Mouse (Mus musculus) kidney, embryonic 15.5 days (tissue): Measurements from ENCODE around the gene Mrpl23. TPM values are rescaled to one million over a fixed set of nuclear protein-coding genes. Genes with fewer than 3 reads are reported as not detected.

ENCODE experiments used
- ATAC-seq: fragments of 200-750 bp; cut with Nextera tagmentation; replicated peaks from 2 replicates; pipeline ENCODE4 v1.8.0; 2017; ENCODE audit warnings: moderate TSS enrichment; ENCODE audit not compliant: low FRiP score
- H3K27ac ChIP-seq: fragments of 300-500 bp; sonication (generic); 2 replicates; pipeline ENCODE4 v1.5.1; 2015; ENCODE audit warnings: mild to moderate bottlenecking, inconsistent platforms
- H3K27me3 ChIP-seq: fragments of 300-500 bp; sonication (generic); 2 replicates; pipeline ENCODE4 v1.6.1; 2015; ENCODE audit warnings: inconsistent platforms
- H3K36me3 ChIP-seq: fragments of 300-500 bp; sonication (generic); 2 replicates; pipeline ENCODE4 v1.6.1; 2015; ENCODE audit warnings: inconsistent platforms
- H3K4me1 ChIP-seq: fragments of 300-500 bp; sonication (generic); 2 replicates; pipeline ENCODE4 v1.6.1; 2015; ENCODE audit warnings: inconsistent platforms
- H3K4me2 ChIP-seq: fragments of 300-500 bp; sonication (generic); 2 replicates; pipeline ENCODE4 v1.6.1; 2015; ENCODE audit warnings: moderate library complexity, mild to moderate bottlenecking, inconsistent platforms
- H3K4me3 ChIP-seq: fragments of 300-500 bp; sonication (generic); replicated peaks from 2 replicates; pipeline ENCODE4 v1.5.1; 2015; ENCODE audit warnings: mild to moderate bottlenecking, inconsistent platforms
- H3K9ac ChIP-seq: fragments of 300-500 bp; sonication (generic); 2 replicates; pipeline ENCODE4 v1.6.1; 2015; ENCODE audit warnings: mild to moderate bottlenecking, inconsistent platforms
- H3K9me3 ChIP-seq: fragments of 300-500 bp; sonication (generic); replicated peaks from 2 replicates; pipeline ENCODE4 v1.6.1; 2016; ENCODE audit warnings: inconsistent platforms
- WGBS: fragments of 180-500 bp; shearing (Covaris S2); methylation state at CpG from one replicate; pipeline ENCODE4 v1.1.7; 2015; ENCODE audit warnings: mixed read lengths; 5-methylcytosine and 5-hydroxymethylcytosine counted together
- polyA plus RNA-seq: library from polyadenylated mRNA; unstranded; fragments of >200 nt; fragmentation: Nextera tagmentation; extraction: Ambion mirVana; gene quantifications from 2 replicates; pipeline ENCODE4 v1.2.1, GENCODE M21; 2015

Mrpl23 gene
- polyA plus RNA-seq = 25.8 and 26.8 TPM in 2 replicates

DNA sequence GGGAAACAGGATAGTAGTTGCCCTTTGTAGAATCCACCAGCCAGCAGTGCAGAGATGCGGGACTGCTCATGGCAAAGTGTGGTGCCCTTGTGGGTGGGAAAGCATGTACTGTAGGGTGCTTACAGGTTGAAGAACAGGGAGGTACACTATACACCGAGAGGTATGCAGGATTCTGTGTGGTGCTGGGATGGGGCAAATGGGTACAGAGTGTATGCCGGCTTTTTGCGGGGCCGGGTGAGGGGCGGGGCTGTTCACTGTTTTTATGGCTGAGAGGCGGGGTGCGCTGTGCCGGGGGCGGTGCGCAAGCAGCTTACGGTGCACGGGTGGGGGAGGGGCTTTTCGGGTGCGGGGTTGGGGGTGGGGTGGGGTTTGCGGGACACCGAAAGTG, at the start of gene Mrpl23:
Mrpl23 (plus strand) TSS at position 16 of the 388 bp plus-strand sequence.
- 7% methylated on average over 17 of the region's 17 CpGs for WGBS
- H3K4me1 ChIP-seq = peaks cover 56% of the 10 kb centered on the region
- H3K27me3 ChIP-seq = no peaks in the 10 kb centered on the region
- peak; percentile 65 for ATAC-seq
- H3K9ac ChIP-seq = peak within 1 kb of the TSS; percentile 82
- peaks cover 15% of the 10 kb centered on the region for H3K36me3 ChIP-seq
- H3K9me3 ChIP-seq = no peaks in the 10 kb centered on the region
- H3K27ac ChIP-seq = peak within 1 kb of the TSS; percentile 97
- H3K4me2 ChIP-seq = peak within 1 kb of the TSS; percentile 83
- peak within 1 kb of the TSS; percentile 70 for H3K4me3 ChIP-seq

DNA sequence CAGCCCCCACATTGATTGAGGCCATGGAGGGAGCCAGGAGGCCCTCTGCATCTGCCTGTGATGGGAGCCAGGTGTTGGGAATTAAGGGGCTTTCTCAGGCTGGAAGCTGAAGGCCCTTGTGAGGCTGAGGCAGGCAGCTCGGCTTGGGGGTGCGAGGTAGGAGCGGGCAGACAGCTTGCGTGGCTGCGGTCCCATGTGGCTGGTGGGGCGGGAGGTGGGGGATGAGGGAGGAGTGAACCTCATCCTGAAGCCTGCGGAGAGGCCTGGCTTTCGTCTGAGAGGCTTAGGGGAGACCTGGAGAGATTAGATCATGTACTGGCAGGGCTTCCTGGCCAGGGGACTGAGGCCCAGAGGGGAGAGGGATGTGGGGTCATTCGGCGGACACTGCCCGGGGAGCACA, 49.4 kb upstream of the Mrpl23 start:
- no peak overlapping the region for H3K4me3 ChIP-seq
- H3K36me3 ChIP-seq = peaks cover 39% of the 10 kb centered on the region
- WGBS = 34% methylated on average over 11 of the region's 11 CpGs
- H3K27ac ChIP-seq = peak overlapping the region; percentile 97
- peak; percentile 7; the same call in 1 of the 2 replicates for ATAC-seq
- H3K4me2 ChIP-seq = no peak overlapping the region
- no peaks in the 10 kb centered on the region for H3K27me3 ChIP-seq
- H3K9ac ChIP-seq = 0 out of 2 replicates have a peak overlapping the region, but pooled peaks have one; percentile 2
- H3K9me3 ChIP-seq = no peaks in the 10 kb centered on the region
- peaks cover 77% of the 10 kb centered on the region for H3K4me1 ChIP-seq

DNA sequence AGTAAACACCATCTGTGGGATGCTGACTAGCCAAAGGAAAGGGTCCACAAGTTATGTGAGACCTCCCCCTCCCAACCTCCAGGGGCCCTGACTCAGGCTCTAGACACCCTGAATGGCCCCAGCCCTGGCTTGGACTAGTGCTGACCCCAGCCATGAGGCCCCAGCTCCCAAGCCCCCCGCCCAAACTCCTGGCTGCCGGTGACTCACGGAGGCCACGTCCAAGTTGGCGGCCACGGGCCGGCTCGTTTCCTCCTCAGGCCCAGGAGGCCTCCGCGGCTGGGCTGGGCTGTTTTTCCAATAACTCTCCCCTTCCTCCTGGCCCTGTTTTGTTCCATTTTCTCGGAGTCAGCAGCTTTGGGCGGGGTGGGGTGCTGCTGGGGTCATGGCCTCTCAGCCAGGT, 47.7 kb upstream of the Mrpl23 start:
- H3K4me2 ChIP-seq = no peak overlapping the region
- no peaks in the 10 kb centered on the region for H3K27me3 ChIP-seq
- no peaks in the 10 kb centered on the region for H3K9me3 ChIP-seq
- no peak overlapping the region for H3K4me3 ChIP-seq
- no peak for ATAC-seq
- peak overlapping the region; percentile 66 for H3K27ac ChIP-seq
- peaks cover 68% of the 10 kb centered on the region for H3K4me1 ChIP-seq
- WGBS = 59% methylated on average over 12 of the region's 12 CpGs
- no peak overlapping the region for H3K9ac ChIP-seq
- H3K36me3 ChIP-seq = peaks cover 56% of the 10 kb centered on the region

DNA sequence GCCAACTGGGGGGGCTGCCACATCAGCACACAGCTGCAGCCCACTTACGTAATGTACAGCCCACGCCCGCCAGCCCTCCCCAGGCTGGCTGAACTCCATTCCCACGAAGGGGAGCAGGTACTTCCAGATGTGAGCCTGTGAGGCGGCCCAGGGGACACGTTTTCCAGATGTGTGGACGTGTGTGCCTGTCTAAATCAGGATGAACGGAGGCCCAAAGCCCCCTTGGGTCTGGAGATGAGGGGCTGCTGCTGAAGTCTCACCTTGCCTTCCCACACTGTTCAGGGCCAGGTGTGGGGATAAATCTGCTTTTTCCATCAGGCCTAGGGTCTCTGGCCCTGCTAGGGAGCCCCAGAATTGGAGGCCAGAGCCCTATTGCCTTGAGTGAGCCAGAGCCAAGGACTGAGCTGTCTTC, 45.7 kb upstream of the Mrpl23 start:
- WGBS = 71% methylated on average over 8 of the region's 8 CpGs

DNA sequence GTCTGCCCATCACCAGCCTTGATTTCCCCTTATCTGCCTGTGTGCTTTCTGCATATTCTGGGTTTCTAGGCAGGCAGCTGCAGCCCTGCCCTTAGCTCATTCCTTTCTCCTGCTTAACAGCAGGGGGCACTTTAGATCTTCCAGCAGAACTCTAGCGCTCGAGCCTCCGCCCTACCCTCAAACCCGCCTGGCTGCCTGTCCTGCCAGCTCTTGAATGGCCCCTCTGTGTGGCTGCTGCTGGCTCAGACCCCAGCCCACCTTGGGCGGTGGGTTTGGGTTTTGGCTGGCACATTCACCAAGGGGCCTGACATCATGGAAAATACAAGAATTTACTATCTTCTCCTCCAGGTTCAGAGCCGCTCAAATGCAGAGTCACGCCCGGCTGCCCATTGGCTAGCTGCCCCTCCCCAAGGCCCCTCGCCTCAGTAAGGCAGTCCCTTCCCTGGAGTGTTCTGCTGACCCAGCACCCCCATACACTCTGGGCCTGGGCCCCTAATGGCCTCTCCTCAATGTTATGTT, 45.1 kb upstream of the Mrpl23 start:
- Histone ChIP-seq H3K4me1 (peaks cover 42% of the 10 kb centered on the region), H3K9me3 (no peaks in the 10 kb centered on the region), H3K36me3 (peaks cover 81% of the 10 kb centered on the region), H3K4me3 (no peak overlapping the region), H3K27ac (peak overlapping the region; percentile 66), H3K4me2 (peak overlapping the region; percentile 49), H3K9ac (no peak overlapping the region), H3K27me3 (no peaks in the 10 kb centered on the region)
- WGBS = 17% methylated on average over 9 of the region's 9 CpGs
- ATAC-seq = peak; percentile 55

More for the DNA sequence above, 45.7 kb upstream of the Mrpl23 start:
- H3K9ac ChIP-seq = no peak overlapping the region
- no peak overlapping the region for H3K4me2 ChIP-seq
- ATAC-seq = no peak
- no peak overlapping the region for H3K4me3 ChIP-seq
- H3K36me3 ChIP-seq = peaks cover 76% of the 10 kb centered on the region
- no peaks in the 10 kb centered on the region for H3K9me3 ChIP-seq
- peak overlapping the region; percentile 66 for H3K27ac ChIP-seq
- H3K27me3 ChIP-seq = no peaks in the 10 kb centered on the region
- H3K4me1 ChIP-seq = peaks cover 48% of the 10 kb centered on the region

DNA sequence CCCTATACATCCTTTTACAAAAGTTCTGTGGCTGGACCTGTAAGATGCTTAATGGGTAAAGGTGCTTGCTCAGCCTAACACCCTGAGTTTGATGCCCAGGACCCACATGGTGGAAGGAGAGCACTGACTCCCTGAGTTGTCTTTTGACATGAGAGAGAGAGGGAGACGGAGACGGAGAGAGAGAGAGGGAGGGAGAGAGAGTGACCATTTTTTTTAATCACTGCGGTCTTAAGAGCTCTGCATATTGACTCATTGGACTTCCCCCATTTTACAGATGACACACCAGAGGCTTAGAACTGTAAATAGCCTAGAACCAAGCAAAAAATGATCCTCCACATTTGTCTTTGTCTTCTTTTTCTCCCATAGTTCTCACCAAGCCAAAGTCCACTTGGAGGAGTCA, 44.4 kb upstream of the Mrpl23 start:
- Histone ChIP-seq H3K27ac (peak overlapping the region; percentile 66), H3K27me3 (no peaks in the 10 kb centered on the region), H3K36me3 (peaks cover 88% of the 10 kb centered on the region), H3K9ac (no peak overlapping the region), H3K4me1 (peaks cover 35% of the 10 kb centered on the region), H3K9me3 (no peaks in the 10 kb centered on the region), H3K4me3 (no peak overlapping the region), H3K4me2 (no peak overlapping the region)
- WGBS = 78% methylated on average over 3 of the region's 3 CpGs
- no peak for ATAC-seq

DNA sequence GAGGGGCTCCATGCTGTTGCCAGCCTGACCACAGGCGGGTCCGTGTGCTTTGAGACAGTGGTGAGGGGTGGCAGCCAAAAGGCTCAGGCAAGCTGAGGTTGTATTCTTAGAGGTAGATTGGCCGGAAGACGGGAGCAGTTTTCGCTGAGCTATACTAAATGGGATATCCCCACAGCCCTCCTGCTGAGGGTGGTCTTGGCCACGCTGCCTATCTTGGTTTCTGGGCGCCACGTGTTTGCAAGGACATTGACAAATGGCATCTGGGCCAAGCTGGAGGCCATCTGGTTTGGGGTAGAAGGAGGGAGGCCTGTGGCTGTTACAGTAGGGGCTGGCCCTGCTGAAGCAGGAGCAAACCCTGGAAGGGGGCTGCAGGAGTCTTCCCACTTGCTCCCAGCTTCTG, 39.0 kb upstream of the Mrpl23 start:
- no peak for ATAC-seq
- no peak overlapping the region for H3K9ac ChIP-seq
- H3K9me3 ChIP-seq = no peaks in the 10 kb centered on the region
- no peak overlapping the region for H3K4me3 ChIP-seq
- no peak overlapping the region for H3K4me2 ChIP-seq
- H3K36me3 ChIP-seq = peaks cover 74% of the 10 kb centered on the region
- no peaks in the 10 kb centered on the region for H3K27me3 ChIP-seq
- 0 out of 2 replicates have a peak, but pooled peaks cover 1% of the 10 kb centered on the region for H3K4me1 ChIP-seq
- no peak overlapping the region for H3K27ac ChIP-seq
- WGBS = 75% methylated on average over 8 of the region's 8 CpGs

DNA sequence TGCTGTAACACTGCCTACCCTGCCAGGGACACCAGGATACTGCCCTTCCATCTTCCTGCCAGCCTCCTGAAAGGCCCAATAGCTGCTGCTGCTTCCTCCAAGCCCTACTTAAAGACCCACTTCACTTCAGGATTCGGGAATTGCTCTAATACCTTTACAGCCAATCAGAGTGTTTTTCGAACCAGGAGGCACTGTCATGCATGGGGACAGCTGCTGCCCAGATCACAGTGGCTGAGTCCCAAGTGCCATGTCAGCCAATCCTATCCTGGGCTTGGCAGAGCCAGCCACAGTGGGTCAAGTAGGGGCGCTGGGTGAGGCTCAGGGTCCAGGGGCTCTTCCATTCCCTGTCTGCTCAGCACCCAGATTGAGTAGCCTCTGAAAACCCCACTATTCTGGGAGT, 36.3 kb upstream of the Mrpl23 start:
- peaks cover 48% of the 10 kb centered on the region for H3K36me3 ChIP-seq
- H3K4me1 ChIP-seq = peaks cover 18% of the 10 kb centered on the region
- no peak overlapping the region for H3K9ac ChIP-seq
- H3K9me3 ChIP-seq = no peaks in the 10 kb centered on the region
- no peak overlapping the region for H3K4me3 ChIP-seq
- ATAC-seq = no peak
- no peaks in the 10 kb centered on the region for H3K27me3 ChIP-seq
- no peak overlapping the region for H3K27ac ChIP-seq
- 77% methylated on average over 3 of the region's 3 CpGs for WGBS
- H3K4me2 ChIP-seq = no peak overlapping the region

DNA sequence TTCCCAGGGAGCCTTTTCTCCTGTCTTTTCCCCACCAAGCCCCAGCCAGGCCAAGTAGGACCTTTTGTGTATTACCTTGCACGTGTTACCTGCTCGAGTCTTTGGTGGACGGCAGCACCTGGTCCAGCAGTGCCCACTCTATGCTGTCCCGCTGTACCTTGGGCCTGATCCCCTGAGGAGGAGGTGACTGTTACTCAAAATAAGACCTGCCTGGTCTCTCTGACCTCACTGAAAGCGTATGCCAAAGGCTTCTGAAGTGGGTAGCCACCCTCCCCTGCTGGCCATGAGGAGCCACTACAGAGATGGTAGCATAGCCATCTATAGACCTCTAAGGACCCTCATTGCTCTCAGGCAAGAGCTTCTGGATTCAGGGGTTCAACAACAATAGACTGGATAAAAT, 35.7 kb upstream of the Mrpl23 start:
- Histone ChIP-seq H3K4me1 (peaks cover 18% of the 10 kb centered on the region), H3K9ac (no peak overlapping the region), H3K4me3 (no peak overlapping the region), H3K36me3 (peaks cover 41% of the 10 kb centered on the region), H3K9me3 (no peaks in the 10 kb centered on the region), H3K4me2 (no peak overlapping the region), H3K27ac (no peak overlapping the region), H3K27me3 (no peaks in the 10 kb centered on the region)
- ATAC-seq = no peak
- 88% methylated on average over 5 of the region's 5 CpGs for WGBS

DNA sequence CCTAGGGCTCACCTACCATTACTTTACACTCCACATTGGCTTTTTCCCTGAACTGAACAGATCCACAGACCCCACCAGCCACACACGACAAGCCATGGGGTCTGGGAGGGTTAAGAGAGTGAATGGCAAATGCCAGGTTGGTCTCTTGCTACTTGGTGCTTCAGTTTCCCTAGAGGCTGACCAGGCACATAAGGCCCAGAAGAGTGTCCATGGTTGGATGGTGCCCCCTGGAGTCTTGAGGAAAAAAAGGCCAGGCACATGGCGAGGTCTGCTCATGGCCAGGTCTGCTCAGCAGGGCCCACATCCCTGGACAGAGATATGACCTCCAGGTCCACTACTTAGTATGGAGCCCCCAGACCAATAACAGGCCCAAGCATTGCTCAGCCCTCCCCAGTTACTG, 34.7 kb upstream of the Mrpl23 start:
- Histone ChIP-seq H3K9me3 (no peaks in the 10 kb centered on the region), H3K27ac (no peak overlapping the region), H3K36me3 (peaks cover 32% of the 10 kb centered on the region), H3K4me3 (no peak overlapping the region), H3K27me3 (no peaks in the 10 kb centered on the region), H3K4me2 (no peak overlapping the region), H3K4me1 (peaks cover 22% of the 10 kb centered on the region), H3K9ac (no peak overlapping the region)
- WGBS = 98% methylated on average over 2 of the region's 2 CpGs
- no peak for ATAC-seq

DNA sequence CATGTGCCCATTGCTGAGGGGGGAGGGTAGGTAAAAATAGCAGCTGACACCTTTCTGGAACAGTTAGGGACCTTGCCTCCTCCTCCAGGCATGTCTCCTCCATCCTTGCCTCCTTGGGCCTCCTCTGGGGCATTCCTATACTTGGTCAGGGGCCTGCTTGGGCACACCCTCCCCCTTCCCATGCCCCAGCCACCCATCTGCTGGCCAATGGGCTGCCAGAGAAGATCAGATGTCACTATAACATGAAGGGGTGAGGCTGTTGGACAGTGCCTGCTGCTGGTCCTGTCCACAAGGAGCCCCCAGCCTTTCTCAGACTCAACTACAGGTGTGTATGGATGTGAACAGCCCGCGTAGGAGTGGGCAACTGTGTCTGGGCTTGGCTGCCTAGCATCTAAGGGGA, 33.9 kb upstream of the Mrpl23 start, which contains the start of gene Tnnt3:
Tnnt3 (plus strand) TSS at position 262 of the 400 bp plus-strand sequence.
- WGBS = 91% methylated on average over 2 of the region's 2 CpGs

DNA sequence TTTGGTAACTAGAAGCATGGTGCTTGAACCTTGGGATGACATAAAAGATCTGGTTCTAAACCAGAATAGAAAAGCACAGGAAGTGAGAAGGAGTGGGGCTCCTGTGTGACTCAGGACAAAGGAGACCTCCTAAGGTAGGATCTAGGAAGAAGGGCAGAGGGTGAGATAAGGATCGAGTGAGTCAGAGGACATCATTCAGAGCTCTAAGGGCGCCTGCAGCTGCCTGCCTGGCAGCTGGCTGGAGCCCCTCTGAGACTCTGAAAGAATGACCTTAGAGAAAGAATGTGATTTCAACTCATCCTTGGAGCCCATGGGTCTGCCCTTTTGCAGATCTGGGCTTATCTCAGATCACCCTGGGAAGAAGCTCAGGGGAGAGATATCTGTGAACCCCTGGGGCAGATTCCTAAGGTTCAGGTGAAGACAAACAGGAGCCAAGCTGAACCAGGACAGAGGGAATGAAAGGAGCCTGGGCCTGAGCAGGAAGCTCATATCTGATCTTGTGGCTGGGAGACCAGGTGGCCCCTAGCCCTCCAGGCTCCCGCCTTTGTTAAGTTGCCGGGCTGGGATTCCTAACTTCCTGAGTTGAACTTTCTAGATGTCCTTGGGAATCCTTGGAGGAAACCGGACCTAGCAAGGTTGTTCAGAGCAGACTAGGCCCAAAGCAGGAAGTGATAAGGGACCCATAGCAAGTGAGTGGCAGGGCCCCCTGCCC, 33.3 kb upstream of the Mrpl23 start:
- Histone ChIP-seq H3K36me3 (peaks cover 19% of the 10 kb centered on the region), H3K4me3 (no peak overlapping the region), H3K9me3 (no peaks in the 10 kb centered on the region), H3K27me3 (no peaks in the 10 kb centered on the region), H3K4me1 (peaks cover 30% of the 10 kb centered on the region), H3K4me2 (no peak overlapping the region), H3K9ac (no peak overlapping the region), H3K27ac (peak overlapping the region; percentile 73)
- WGBS = 59% methylated on average over 5 of the region's 5 CpGs
- no peak for ATAC-seq

More for the DNA sequence above, 33.9 kb upstream of the Mrpl23 start, which contains the start of gene Tnnt3:
- peaks cover 25% of the 10 kb centered on the region for H3K36me3 ChIP-seq
- H3K9ac ChIP-seq = no peak within 1 kb of the TSS
- H3K9me3 ChIP-seq = no peaks in the 10 kb centered on the region
- H3K4me1 ChIP-seq = peaks cover 29% of the 10 kb centered on the region
- H3K4me2 ChIP-seq = no peak within 1 kb of the TSS
- H3K27me3 ChIP-seq = no peaks in the 10 kb centered on the region
- H3K4me3 ChIP-seq = no peak within 1 kb of the TSS
- peak within 1 kb of the TSS; percentile 73 for H3K27ac ChIP-seq
- no peak for ATAC-seq
